Mouse (Mus musculus): ENCODE measurements around the gene Alkbh6.

Gene Alkbh6

DNA sequence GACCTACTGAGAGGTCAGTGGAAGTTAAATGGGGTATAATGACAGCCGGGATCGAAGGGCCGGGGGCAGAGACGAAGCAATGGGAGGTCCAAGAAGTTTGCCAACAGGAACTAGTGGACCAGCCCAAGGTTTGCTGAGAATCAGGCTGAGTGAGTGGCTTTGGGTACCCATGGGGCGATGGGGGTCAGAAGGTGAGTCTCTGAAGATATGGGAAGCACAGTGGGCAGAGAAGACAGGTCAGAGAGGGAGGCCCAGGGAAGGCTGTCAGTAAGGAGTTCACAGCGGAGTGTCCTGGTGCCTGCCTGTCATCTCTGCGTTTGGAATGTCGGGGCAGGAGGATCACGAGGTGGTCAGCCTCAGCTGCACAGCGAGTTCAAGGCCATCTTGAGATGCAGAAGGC lies 19.9 kb downstream of the Alkbh6 start:
- no peak for DNase-seq (ENCODE audit: low read depth)

DNA sequence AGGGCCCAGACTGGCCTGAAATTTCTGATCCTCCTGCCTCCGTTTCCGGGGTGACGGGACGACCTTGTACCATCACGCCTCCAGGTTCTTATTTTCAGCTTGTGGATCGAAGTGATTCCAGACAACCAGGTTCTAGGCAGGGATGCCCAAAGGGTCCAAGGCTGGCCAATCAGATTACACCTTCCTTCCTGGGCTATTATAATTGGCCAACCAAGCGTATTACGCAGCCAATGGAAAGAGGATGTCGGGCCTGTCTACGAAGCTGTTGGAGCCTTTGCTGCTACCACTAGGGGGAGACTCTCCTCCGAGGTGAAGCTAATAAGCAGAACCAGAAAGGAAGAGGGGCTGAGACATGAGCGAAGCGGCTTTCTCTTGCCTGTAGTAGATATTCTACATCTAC lies 23.4 kb downstream of the Alkbh6 start:
- peak; percentile 70 for DNase-seq (ENCODE audit: low read depth)

DNA sequence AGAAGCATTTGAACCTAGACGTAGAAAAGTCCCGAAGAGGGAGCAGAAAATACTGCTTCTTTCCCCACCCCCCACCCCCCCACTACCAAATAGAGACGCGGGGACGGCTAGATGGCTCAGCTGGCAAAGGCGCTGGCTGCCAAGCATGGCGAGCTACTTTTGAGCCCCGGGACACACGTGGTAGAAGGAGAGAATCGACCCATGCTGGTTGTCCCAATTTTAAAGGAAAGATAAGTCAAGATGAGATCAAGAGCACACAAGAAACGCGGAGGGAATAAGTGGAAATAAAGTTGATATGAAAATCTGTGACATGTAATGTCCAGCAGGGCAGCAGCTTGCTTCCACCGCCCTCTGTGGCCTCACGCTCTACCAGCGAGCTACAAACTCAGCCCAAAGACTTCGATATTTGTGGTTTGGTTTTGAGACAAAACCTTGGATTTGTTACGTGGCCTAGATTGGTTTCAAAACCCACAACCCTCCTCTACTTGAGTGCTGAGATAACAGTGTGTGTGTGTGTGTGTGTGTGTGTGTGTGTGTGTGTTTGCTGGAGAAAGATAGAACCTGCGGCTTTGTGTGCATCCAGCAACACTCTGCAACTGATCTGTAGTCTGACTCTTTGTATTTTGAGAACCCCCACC lies 24.2 kb downstream of the Alkbh6 start:
- no peak for DNase-seq (ENCODE audit: low read depth)

DNA sequence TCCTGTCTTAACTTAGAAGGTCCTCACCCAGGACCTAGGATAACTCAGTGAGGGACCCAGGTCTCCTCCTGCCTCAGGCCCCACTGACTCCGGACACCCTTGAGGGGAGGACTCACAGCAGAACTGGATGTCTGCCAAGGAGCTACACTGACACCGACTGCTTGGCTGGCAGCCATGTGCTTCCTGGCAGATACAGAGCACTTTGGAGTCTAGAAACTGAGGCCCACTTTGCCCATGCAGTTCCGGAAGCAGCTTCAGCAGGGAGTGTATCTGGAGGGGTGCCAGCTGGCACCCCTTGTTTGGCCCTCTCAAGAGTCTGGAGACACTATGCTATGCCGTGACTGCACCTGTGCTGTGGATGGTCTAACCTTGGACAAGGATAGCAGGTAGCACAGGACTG lies 24.9 kb downstream of the Alkbh6 start:
- DNase-seq (ENCODE audit: low read depth) = no peak

DNA sequence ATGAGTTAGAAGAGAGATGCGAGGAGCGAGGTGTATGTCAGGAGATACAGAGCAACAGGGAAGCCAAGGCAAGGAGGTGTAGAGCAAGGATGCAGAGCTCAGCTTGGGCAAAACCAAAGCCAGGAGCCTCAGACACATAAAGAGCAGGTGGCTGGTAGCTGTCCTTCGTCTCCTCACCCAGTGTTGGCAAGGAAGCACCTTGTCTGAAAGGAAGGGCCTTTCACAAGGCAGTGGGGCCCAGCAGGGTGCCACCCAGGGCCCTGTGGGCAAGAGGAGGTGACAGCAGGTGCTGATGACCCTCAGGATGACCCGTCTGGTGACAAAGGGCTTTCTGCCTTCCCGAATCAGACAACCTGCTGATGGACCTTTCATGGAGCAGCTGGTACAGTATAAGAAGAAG lies 26.0 kb downstream of the Alkbh6 start:
- no peak for DNase-seq (ENCODE audit: low read depth)

DNA sequence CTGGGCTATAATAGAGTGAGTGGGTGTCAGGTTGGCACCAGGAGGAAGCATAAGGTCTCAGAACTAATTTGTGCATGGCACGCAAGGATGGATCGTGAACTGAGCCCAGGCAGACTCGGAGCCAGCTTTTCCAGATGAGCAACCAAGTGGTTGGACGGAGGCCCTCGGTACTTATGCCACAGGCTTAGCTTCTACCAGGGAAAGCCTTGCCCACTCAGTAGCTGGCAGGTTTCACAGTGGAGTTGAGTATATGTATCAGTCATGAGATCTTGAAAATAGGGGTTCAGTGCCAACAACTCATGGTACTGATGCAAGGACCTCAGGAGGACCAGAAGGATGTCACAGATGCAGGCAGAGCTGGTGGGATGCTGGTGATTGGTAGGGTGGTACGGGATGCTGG lies 27.2 kb downstream of the Alkbh6 start:
- DNase-seq (ENCODE audit: low read depth) = no peak

DNA sequence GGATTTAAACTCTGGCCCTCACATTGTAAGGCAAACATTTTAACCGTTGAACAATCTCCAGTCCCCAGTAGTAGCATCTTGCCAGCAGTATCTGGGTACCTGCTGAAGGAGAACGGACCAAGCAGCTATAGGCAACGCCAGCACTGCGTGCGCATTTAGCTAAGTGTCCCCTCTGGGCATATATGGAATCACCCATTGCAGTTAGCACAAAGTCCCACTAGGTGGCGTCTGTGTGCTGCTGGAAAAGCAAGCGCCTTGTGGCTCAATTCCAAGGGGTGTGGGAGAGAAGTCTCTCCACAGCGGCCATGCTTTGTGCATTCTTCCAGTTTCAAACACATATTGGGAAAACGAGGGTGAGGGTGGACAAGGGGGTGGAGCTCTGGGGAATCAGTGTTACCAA lies 27.9 kb downstream of the Alkbh6 start:
- peak; percentile 63 for DNase-seq (ENCODE audit: low read depth)

DNA sequence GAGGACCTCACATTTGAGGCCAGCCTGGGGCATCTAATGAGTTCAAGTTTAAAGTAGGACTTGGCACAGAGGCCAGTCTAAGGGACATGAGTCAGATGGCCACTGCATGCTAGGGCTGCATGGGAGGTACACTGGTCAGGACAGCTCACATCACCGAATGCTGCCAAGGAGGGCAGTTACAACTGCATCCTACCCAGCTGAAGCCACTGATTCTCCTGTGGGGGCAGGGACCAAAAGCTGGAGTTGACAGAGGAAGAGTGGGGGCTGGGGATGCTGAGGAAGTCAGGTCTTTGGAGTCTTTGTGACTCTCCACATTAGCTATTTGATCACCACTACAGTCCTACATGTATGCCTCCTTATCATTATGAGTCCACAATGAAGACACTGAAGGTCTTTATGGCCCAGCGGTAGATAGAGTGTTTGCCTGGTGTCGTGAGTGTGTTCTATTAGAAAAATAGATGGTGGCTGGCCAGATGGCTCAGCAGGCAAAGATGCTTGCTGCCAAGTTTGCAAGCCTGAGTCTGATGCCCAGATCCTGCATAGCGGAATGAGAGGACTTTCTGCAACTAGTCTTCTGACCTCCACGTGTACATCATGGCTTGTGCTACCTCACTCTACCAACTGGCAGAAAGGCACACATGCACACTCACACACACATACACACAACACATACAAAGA lies 31.1 kb downstream of the Alkbh6 start:
- no peak for DNase-seq (ENCODE audit: low read depth)

DNA sequence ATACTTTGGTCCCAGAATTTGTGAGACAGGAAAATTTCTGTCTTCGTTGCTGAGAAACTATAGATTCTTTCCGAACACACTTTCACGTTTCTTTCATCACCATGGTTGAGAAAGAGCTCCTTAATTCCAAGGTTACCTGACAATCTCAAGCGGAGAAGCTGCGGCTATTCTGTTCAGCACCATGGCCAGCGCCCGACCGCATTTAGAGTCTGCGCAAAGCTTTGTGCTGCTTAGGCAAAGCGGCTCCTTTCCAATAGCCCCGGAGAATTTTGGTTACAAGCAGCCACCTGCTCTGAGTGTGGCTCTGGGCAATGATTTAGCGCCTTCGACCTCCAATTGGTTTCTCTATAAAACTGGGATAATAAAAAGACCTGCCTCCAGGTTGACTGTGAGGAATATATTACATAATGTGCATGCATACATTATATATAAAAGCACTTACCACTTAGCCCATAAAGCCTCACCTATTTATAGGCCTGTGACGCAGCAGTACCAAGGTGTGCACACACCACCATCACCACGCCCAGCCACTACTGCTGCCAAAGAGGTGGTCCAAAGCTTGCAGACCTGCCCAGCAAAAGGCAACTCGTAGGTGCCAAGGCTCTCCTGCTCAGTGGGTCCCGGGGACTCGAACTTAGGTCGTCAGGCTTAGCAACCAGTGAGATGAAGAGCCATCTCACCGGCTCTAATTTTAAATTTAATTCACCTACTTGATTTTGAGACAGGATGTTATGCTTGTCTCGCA lies 38.3 kb downstream of the Alkbh6 start:
- DNase-seq (ENCODE audit: low read depth) = peak; percentile 54

DNA sequence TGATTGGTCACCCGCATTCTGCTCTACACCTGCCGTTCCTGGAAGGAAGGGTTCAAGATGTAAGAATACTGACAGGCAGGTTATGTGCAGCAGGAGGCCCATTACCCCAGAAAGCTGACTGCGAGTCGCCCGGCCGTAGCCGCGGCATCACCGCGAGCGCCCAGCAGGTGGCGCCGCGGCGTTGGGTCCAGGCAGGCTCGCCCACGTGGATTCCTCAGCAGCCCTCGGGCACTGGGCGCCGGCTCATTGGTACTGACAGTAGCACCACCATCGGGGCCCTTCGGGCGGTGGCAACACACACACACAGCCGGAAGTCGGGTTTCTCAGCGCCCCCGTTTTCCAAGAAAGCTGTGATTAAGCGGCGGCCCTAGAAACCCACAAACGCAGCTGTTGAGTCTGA lies 39.3 kb downstream of the Alkbh6 start:
- peak; percentile 37 for DNase-seq (ENCODE audit: low read depth)

DNA sequence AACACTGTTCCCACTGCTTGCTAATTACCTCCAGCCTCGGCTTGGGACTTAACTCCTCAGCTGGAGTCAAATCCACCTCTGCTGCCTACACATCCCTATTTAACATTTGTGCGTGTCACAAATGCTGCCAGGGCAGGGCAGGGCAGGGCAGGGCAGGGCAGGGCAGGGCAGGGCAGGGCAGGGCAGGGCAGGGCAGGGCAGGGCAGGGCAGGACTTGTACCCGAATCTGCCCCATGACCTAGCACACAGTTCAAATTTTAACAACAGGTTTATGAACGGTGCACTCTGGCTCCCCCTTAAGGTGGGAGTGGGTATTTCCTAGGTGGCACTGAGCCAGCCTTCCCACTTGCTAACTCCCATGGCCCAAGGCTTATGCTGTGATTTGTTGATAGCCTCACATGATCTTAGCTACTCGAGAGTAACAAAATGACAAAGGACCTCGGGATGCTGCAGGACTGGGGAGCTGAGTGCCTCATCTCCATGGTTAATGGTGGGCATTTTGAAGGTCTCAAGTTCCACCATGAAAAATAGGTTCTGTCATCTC lies 44.8 kb downstream of the Alkbh6 start:
- DNase-seq (ENCODE audit: low read depth) = peak; percentile 41

DNA sequence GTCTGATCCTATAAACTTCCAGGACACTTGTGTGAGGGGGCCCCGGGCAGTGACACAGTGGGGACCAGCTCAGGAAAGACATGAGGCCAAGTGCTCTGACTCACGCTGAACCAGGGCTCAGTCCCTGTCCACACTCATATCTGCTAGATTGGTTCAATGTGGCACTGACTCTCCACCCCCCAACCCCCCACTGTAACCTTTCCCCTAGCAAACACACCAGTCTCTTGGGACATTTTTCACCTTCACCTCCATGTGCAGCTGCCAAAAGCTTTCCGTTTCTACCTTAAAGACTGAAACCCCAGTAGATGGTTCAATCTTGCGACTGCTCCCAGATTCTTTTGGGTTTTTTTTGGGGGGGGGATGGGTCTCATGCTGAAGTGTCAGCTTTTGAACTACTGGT lies 45.5 kb downstream of the Alkbh6 start:
- DNase-seq (ENCODE audit: low read depth) = no peak

DNA sequence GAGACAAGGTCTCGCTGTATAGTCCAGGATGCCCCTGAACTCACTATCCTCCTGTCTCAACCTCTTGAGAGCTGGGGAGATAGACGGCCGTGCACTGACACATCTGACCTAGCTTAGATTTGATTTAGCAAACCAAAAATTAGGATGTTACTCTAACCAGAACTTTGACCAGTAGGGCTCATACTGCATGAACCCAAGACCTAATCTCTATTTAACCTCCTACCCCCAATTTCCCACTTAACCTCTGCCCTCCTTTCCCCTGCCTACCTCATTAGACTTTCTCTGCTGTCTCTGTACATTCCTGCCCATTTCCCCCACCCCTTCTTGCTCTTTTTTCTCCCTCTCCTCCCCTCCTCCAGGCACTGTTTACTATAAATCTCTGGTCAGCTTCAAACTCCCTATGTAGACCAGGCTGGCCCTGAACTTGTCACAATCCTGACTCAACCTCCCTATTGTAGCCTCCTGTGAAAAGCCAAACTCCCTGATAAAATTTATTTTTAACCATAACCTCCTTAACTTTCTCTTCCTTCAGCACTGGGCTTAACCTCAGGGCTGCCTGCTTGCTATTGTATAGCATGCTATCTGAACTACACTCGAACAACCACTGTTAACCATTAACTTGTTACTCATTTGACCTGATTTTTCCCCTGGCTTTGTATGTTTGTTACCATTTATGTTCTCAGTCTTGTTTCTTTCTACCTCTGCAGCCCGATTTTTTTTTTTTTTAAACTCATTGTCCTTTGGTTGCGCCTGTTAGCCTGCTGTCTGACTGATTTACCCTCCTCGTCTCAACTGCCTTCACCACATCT lies 50.1 kb downstream of the Alkbh6 start:
- no peak for DNase-seq (ENCODE audit: low read depth)

DNA sequence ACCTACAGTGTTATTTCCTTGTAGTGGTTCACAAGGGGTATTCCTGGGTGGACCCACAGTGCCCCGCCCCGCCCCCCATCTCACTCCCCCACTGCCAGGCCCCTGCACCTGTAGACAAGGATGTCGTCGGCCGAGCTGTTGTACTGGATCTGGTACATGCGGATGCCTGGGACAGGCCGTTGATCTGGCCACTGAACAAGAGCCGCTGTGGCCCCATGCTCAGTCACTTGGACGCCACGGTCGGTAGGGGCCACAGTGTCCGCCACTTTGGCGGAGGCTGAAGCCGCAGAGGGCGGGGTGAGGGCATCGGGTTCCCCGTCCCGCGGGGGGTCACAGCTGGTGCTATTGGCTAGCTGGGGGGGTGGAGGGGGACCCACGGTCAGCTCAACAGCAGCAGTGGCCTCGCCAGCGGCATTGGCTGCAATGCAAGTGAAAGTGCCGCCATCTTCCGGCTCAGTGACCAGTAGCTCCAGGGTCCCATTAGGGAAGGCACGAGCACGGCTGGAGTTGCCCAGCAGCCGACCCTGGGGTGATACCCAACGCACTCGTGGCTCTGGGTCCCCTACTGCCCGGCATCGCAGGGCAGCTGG lies 50.9 kb downstream of the Alkbh6 start:
- DNase-seq (ENCODE audit: low read depth) = no peak

DNA sequence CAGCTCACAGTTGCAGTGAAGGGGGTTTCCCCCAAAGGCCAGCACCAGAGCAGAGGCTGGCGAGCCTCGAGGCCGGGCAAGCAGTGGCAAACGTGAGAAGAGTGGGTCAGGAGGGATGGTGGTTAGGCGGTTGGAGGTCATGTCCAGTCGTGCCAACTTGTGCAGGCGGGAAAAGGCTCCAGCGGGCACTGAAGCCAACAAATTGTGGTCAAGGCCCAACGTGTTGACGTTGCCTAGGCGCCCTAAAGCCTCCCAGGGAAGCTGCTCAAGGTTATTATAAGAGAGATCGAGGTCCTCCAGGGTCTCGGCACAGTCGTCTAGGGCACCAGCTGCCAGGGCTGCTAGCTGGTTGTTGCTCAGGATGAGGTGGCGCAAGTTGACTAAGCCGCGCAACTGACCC lies 51.5 kb downstream of the Alkbh6 start:
- DNase-seq (ENCODE audit: low read depth) = no peak

DNA sequence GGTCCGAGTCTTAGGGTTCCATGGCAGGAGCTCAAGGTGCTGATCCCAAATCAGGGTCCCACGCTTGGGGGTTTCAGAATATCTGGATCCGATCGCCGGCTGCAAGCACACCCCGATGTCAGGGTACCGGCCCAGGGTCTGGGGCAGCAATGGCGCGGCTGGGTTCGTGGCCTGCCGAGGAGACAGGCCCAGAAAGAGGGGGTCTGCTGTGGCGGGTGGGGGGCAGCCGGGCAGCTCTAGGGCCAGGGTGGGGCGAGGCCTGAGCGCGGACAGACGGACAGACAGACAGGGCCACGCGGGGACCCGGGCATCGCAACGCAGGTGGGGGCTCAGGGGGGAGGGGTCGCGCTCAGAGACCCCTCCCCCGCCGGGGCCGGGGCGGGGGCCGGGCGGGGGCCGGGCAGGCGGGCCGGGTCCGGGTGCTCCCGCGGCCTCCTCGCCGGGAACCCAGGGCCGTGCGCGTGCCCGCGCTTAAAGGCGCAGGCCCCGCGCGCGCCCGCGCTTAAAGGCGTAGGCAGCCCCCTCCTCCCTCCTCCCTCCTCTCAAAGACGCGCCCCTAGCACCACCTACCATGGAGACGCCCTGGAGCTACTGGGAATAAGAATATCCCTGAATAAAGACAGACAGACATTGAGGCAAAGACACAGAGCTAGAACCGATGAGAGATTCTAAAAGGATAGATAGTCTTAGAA lies 54.3 kb downstream of the Alkbh6 start, which contains the start of gene Lrfn3:
Gene Lrfn3 (minus strand): TSS at position 121 of the 692 bp plus-strand sequence.
- DNase-seq (ENCODE audit: low read depth) = no peak

DNA sequence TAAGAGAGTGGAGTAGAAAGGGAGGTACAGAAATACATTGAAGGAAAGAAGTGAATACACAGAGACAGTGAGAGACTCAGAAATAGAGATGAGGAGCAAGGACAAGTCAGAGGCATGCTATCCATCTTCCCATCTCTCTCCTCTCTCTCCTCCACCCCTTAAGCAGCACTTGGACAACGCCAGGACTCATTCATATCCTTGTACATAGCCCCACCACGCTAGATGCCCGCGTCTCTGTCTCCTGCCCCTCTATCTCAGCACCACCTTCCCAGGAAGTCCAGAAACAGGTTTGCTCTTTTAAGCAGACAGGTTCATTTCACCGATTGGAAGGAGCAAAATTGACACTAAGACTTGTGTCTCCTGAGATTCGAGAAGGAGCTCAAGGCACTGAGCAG lies 54.8 kb downstream of the Alkbh6 start:
- no peak for DNase-seq (ENCODE audit: low read depth)
